Mouse (Mus musculus) brown adipose tissue, adult 24 weeks (tissue): ENCODE results near the gene Glb1. TPM values are rescaled to one million over a fixed set of nuclear protein-coding genes. Genes with fewer than 3 reads are reported as not detected.

Experiments
- H3K27ac ChIP-seq: fragments of 200-500 bp; replicated peaks from 2 replicates; pipeline ENCODE4 v1.5.1; 2012; ENCODE audit warnings: low read depth, mild to moderate bottlenecking, low read length
- H3K4me1 ChIP-seq: fragments of 200-500 bp; 2 replicates; pipeline ENCODE4 v1.6.1; 2012; ENCODE audit warnings: low read length, mixed read lengths; ENCODE audit not compliant: control insufficient read depth, insufficient read depth, insufficient read length
- H3K4me3 ChIP-seq: fragments of 200-500 bp; 2 replicates; pipeline ENCODE4 v1.5.1; 2012; ENCODE audit warnings: low read depth, mild to moderate bottlenecking, low read length, moderate library complexity; ENCODE audit not compliant: insufficient read depth
- polyA plus RNA-seq: library from polyadenylated mRNA; stranded (reverse); fragments of >200 nt; gene quantifications from 2 replicates; pipeline ENCODE4 v1.2.4, GENCODE M21; 2012; ENCODE audit not compliant: missing spikeins, insufficient read depth, insufficient read length

Gene Glb1
- polyA plus RNA-seq, 1 experiment, result 10.5 TPM

DNA sequence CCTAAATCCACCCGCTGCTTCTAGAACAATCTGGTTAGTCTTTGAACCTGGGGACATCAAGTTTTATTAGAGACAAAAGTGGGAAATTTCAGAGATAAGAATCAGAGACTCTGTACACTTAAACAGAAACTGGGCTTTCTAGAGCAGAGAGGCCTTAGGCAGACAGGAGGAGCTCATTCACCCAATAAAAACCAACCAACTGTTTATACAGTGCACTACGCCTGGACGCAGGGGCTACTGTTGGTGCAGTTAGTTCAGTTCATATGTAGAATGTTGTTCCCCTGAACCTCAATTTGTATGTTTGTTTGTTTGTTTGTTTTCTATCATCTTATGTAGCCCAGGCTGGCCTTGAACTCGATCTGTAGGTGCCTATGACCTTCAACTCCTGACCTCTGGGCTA lies 85.9 kb downstream of the Glb1 start:
- Histone ChIP-seq H3K4me3 (no peak overlapping the region), H3K4me1 (no peaks in the 10 kb centered on the region), H3K27ac (no peak overlapping the region)

DNA sequence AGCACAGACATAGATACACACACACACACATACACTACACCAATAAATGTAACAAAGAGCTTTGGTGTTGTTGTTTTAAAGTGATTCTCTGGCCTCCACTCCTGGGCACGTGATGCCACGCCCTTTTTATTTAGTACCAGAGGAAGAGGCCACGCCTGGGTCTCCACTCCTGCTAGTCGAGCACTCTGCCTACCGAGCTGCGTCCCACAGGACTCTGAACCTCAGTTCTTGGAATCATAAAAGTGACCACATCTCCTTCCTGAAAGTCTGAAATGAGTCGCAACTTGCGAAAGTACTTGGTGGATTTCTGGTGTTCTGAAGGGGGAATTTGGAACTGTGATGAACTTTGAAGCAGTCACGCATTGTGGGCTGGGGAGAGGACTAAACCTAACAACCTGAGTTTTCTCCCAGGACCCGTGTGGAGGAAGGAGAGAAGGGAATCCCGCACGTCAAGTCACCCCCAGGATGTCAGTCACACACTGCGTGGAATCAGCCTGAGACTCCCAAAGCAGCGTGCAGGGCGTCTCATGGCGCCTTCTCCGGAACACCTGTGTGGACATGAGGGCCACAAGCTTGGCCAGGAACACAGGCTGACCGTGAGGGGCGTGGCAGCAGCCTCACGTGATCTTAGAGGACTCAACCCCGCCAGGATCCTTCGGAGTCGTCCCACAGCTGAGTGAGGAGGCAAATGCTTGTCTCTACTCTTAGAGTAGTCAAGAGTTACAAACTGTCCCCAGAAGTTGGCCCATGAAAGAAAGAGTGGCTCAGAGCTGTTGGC lies 86.8 kb downstream of the Glb1 start:
- H3K4me1 ChIP-seq, result no peaks in the 10 kb centered on the region
- H3K27ac ChIP-seq, result no peak overlapping the region

DNA sequence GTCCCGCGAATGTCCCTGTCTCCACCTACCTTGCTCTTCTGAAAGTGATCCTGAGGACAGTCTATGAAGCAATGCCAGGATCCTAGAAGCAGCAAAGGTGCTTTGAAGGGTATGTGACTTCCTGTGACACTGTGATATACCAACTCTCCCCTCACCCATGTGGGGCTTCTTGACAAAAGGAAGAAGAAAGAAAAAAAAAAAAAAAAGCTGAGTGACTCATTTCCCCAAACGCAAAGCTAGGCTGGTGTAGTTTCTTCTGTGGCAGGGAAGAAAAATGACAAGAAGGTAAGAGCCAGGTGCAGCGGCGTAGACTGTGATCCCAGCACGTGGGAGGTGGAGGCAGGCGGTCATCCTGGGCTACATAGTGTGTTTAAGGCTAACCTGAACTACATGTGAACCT lies 95.6 kb downstream of the Glb1 start:
- Histone ChIP-seq H3K4me1 (no peaks in the 10 kb centered on the region), H3K27ac (no peak overlapping the region)

More for the DNA sequence above, 86.8 kb downstream of the Glb1 start:
- no peak overlapping the region for H3K4me3 ChIP-seq

DNA sequence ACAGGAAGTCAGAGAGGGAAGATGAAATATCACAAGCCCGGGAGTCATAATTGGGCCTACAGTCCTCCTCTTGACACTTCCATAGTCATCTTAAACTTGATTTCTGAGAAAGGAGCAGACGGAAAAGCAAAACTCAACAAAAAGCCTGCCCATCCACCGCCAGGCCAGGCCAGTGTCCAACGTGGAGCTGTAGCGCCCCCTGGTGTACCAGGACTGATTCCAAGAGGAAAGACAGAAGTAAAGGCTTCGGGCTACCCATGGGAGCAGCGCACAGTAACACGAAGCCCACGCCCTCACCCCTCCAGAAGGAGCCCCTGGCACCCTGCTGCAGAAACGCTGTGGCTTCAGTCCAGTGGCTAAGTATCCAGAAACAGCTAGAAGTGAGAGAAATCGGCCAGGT lies 97.3 kb downstream of the Glb1 start:
- no peak overlapping the region for H3K4me3 ChIP-seq
- H3K27ac ChIP-seq, result no peak overlapping the region
- no peaks in the 10 kb centered on the region for H3K4me1 ChIP-seq

More for the DNA sequence above, 95.6 kb downstream of the Glb1 start:
- H3K4me3 ChIP-seq, result no peak overlapping the region

DNA sequence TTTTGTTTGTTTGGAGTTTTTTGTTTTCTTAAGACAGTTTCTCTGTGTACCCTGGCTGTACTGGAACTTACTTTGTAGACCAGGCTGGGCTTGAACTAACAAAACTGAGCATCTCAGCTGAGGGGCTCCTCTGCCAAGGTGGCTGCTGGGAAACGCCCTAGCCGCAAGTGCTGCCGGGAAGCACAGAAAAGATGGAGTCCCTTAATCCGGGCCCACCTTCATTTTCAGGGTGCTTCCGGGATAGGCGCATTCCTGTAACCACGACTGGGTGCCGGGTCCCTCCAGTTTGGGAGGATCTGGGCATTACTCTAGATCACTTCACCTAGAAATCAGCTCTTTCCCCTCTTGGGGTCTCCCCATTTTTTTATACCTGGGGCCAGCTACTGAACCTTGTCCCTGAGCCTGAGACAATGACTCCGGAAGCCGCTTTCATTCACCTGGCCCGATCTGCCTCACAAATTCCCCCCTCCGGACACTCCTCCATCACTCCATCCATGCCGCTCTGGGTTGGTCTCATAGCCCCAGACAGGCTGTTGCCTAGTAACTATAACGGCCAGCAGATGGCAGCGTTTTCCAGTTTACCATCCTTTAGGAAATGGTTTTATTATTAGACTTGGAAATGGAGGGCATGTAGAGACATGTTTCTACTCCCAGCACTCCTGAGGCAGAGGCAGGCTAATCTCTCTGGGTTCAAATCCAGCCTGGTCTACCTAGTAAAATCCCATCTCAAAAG lies 99.1 kb downstream of the Glb1 start:
- H3K27ac ChIP-seq, result no peak overlapping the region
- H3K4me3 ChIP-seq, result no peak overlapping the region
- H3K4me1 ChIP-seq, result no peaks in the 10 kb centered on the region

DNA sequence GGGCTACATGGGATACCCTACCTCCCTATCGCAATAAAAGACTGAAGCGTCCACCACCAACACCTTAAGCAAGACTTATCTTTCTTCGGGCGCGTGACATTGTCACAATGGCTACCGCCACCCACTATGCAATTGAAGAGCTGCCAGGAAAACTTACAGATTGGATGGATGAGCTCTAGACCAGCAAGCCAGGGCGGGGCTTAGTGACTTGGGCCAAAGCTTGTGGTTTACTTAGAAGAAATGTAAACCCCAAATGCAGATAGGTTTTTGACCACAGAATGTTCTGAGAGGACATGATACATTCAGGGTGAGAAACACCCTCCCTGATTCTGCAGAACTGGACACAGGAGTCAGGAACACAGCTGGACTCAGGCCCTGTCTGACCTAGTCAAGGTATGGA lies 100.2 kb downstream of the Glb1 start:
- Histone ChIP-seq H3K27ac (no peak overlapping the region), H3K4me1 (no peaks in the 10 kb centered on the region), H3K4me3 (no peak overlapping the region)

DNA sequence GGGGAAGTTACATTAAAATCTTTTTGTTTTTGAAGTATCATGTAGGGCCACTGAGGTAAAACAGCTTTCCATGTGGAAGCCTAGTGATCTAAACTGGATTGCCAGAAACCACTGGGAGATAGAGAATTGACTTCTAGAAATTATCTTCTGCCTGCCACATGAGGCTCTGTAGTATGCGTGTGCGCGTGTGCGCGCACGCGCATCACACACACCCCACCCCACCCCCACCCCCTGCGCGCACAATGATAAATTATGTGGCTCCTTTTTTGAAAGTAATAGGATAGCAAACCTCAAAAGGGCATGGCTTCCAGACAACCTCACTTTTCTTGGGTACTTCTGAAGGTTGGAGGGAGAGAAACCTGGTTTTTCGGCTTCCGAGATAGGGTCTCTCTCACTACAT lies 101.0 kb downstream of the Glb1 start:
- no peak overlapping the region for H3K4me3 ChIP-seq
- no peaks in the 10 kb centered on the region for H3K4me1 ChIP-seq
- no peak overlapping the region for H3K27ac ChIP-seq

DNA sequence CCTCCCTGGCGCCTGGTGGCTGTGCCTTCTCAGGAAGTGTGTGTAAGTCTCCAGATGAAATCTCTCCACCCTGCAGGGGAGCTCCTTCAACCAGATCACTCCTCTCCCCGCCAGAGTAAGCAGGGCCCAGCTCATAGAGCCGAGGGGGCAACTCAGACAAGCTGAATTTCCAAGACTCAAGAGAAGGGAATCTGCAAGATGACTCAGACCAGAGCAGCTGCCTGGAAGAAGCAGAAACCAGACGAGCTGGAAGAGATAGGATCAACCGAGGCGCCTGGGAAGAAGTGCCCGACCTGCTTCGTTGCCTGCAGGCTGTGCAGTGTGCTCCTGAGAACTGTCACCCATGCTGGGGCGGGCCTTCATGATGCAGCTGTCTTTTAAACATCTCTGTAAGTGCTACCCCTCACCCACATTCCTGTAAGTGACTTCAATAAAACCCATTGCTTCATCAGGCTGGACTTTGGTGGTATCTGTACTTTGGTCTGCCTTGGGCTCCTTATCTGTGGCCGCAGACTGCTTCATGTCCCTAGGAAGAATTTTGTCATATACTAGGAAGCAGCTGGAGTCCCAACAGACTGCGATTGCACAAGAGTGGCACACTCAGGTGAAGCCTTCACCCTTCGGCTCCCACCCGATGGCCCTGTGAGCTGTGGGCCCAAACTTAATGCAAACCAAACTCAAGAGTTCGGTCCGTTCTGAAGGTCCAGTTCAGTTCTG lies 102.0 kb downstream of the Glb1 start:
- no peak overlapping the region for H3K27ac ChIP-seq
- no peak overlapping the region for H3K4me3 ChIP-seq
- H3K4me1 ChIP-seq, result no peaks in the 10 kb centered on the region

DNA sequence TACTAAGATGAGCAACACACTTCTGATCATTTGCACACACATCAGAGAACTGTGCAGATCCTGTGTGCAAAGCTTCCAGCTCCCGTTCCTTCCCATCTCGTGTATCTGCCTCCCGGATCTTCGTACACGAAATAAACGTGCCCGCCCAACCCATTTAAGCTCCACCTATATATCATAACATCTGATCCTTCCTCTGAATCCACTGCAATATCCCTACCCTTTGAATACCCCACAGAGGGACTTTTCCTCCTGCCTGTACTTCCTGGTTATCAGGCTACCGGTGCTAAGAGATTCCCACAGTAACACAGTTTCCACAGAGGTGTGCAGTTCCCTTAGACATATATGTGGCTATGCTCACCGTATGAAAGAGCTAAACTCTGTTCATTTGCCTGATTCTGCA lies 103.9 kb downstream of the Glb1 start, which contains the start of gene Ccr4:
TSS of gene Ccr4 (minus strand) at position 101 of the 400 bp plus-strand sequence.
- Histone ChIP-seq H3K27ac (no peak within 1 kb of the TSS), H3K4me1 (no peaks in the 10 kb centered on the region), H3K4me3 (no peak within 1 kb of the TSS)

DNA sequence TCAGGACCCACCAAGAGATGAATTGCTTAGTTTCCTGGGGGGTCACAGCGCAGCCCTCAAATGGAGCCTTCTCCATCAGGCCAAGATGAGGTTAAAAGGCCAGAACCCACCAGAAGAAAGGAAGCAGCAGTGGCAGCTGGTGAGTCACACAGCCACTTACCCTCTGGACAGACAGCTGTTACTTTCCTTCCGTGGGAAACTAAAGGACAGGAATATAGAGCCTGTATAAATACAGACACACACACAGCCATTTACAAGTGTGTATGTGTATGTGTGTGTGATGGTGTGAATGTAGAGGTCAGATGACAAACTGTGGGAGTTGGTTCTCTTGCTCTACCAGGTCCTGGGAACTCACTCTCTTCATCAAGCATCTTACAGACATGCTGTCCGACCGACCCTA lies 105.7 kb downstream of the Glb1 start:
- no peaks in the 10 kb centered on the region for H3K4me1 ChIP-seq
- no peak overlapping the region for H3K27ac ChIP-seq
- no peak overlapping the region for H3K4me3 ChIP-seq

DNA sequence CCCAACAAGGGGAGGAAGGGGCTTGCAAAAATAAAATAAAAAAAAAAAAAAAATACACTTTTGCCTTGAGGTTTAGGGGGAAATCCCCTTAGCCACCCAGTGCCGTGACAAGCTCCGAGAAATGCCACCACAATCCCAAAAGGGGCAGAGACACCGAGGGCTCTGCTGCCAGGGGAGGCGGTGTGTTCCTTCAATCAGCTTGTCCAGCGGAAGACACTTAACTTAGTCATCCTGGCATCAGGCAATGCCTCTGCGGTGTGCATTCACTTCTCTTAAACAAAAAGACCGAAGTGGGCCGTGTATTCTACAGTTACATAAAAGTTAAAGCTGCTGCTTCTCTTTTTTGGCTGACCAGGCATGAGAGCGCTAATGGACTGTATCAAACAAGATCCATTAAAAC lies 106.5 kb downstream of the Glb1 start:
- H3K27ac ChIP-seq, result no peak overlapping the region
- no peak overlapping the region for H3K4me3 ChIP-seq
- H3K4me1 ChIP-seq, result no peaks in the 10 kb centered on the region

DNA sequence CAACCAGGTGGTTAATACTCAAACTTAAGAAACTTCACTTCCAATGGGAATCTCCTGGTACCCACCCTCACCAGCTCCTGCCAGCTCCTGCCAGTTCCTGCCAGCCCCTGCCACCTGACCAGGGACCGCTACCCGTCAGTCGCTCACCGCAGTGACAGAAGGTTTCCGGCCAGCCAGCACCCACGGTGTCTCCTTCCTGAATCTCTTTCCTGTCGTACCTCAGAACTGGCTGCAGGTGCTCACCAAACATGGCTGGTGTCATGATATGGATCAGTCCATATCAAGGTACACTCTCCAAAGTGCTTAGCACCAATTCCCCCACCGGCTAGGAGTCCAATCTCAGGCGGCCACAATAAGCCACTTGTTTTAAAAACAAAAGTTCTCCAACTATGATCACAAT lies 108.9 kb downstream of the Glb1 start:
- H3K4me3 ChIP-seq, result no peak overlapping the region
- H3K27ac ChIP-seq, result no peak overlapping the region
- no peaks in the 10 kb centered on the region for H3K4me1 ChIP-seq

DNA sequence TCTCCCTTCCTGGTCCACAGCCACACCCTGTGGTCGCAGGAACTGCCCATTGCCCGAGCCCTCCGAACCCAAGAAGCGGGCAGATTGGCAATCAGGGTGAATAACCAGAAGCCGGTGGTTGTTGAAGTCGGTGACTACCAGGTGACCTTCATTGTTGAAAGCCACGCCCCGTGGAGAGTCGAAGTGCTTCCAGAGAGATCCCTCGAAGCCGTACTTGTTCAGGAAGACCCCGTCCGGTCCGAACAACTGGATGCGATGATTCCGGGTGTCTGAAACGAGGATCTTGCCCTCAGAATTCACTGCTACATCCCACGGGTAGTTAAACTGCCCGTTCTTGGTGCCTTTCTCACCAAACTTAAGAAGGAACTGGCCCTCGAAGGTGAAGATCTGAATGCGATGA lies 112.0 kb downstream of the Glb1 start:
- no peak overlapping the region for H3K27ac ChIP-seq
- no peaks in the 10 kb centered on the region for H3K4me1 ChIP-seq
- H3K4me3 ChIP-seq, result no peak overlapping the region

DNA sequence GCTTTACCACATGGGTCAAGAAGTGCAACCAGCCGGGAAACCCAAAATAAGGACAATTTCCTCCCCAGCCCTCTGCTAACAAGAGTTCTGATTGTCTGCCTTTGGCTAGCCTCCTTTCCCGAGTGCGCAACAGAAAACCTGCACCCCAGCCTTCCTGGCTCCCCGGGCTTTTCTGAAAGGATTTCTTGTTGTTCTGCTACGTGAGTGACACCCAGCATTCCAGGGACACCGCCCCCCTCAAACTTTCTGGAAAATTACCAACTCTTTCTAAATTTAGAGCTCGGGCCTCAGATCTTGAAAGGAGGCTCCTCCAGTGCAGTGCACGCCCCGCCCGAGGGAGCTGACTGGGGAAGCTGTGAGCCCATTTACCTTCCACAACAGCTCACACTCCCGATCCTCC lies 114.5 kb downstream of the Glb1 start, which contains the start of gene C130032M10Rik:
TSS of gene C130032M10Rik (plus strand) at position 334 of the 400 bp plus-strand sequence.
- Histone ChIP-seq H3K4me3 (no peak within 1 kb of the TSS), H3K4me1 (no peaks in the 10 kb centered on the region), H3K27ac (no peak within 1 kb of the TSS)

DNA sequence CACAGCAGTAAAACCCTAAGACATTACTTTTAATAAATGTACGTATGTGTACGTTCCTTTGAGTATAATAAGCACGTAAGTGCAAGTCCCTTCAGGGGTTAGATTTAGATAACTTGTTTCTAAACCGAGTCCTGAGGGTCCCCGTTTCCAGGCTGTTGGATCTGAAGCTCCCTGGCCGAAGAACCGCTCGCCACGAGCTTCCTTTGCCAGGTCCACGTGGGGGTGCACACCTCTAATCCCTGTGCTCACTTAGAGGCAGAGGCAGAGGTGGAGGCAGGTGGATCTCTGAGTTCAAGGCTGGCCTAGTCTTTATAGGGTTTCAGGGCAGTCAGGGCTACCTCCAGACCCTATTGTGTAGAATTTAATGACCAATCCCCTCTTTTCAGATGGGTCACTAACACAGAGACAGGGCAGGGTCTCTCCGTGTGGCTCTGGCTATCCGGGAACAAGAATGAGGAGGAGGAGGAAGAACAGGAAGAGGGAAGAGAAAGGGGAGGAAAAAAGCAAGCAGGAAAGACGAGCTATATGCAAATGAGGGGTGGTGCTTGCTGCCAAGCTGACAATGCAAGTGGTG lies 117.1 kb downstream of the Glb1 start:
- no peak overlapping the region for H3K4me3 ChIP-seq
- H3K27ac ChIP-seq, result no peak overlapping the region
- H3K4me1 ChIP-seq, result no peaks in the 10 kb centered on the region
